Mouse (Mus musculus) liver, embryonic 14.5 days (tissue): ENCODE results near the gene Mvk. TPM values are rescaled to one million over a fixed set of nuclear protein-coding genes. Genes with fewer than 3 reads are reported as not detected.

Source experiments
- ATAC-seq: fragments of 200-750 bp; cut with Nextera tagmentation; 2 replicates; pipeline ENCODE4 v1.8.0; 2017; ENCODE audit warnings: moderate number of reproducible peaks, mild to moderate bottlenecking, moderate library complexity; ENCODE audit not compliant: insufficient read depth
- DNase-seq, 3 experiments: peaks; one replicate each; pipeline ENCODE4 v3.0.0-alpha.2; 2012 to 2013; ENCODE audit warnings: low read depth in 3 of 3, low spot score in 3 of 3
- H3K27ac ChIP-seq: fragments of 300-500 bp; sonication (generic); 2 replicates; pipeline ENCODE4 v1.5.1; 2014; ENCODE audit warnings: moderate library complexity, mild to moderate bottlenecking, control low read depth, inconsistent platforms
- H3K27me3 ChIP-seq: fragments of 300-500 bp; sonication (generic); 2 replicates; pipeline ENCODE4 v1.6.1; 2014; ENCODE audit warnings: mild to moderate bottlenecking, low read length, moderate library complexity; ENCODE audit not compliant: control insufficient read depth, insufficient read depth
- H3K36me3 ChIP-seq: fragments of 300-500 bp; sonication (generic); replicated peaks from 2 replicates; pipeline ENCODE4 v1.6.1; 2014; ENCODE audit warnings: low read depth; ENCODE audit not compliant: control insufficient read depth, insufficient read depth
- H3K4me1 ChIP-seq, 2 experiments: fragments of 200-500 bp in 1 of 2; fragments of 300-500 bp in 1 of 2; sonication (generic) in 1 of 2; replicated peaks; 2 replicates each; pipeline ENCODE4 v1.6.1; 2012 to 2014; ENCODE audit warnings: antibody characterized with exemption in 1 of 2, inconsistent platforms in 1 of 2, low read length in 1 of 2; ENCODE audit not compliant: control insufficient read depth in 2 of 2, insufficient read depth in 2 of 2
- H3K4me2 ChIP-seq: fragments of 300-500 bp; sonication (generic); 2 replicates; pipeline ENCODE4 v1.6.1; 2014; ENCODE audit warnings: low read depth, mild to moderate bottlenecking, control low read depth, moderate library complexity
- H3K4me3 ChIP-seq, 2 experiments: fragments of 200-500 bp in 1 of 2; fragments of 300-500 bp in 1 of 2; sonication (generic) in 1 of 2; 2 replicates each; pipeline ENCODE4 v1.5.1; 2012 to 2014; ENCODE audit warnings: low read depth in 2 of 2, low read length in 2 of 2, mild to moderate bottlenecking in 2 of 2, control low read depth in 1 of 2, inconsistent platforms in 1 of 2, moderate library complexity in 1 of 2; ENCODE audit not compliant: insufficient read depth in 1 of 2
- H3K9ac ChIP-seq: fragments of 300-500 bp; sonication (generic); replicated peaks from 2 replicates; pipeline ENCODE4 v1.6.1; 2014; ENCODE audit warnings: mild to moderate bottlenecking, control low read depth, moderate library complexity
- H3K9me3 ChIP-seq: fragments of 300-500 bp; sonication (generic); 2 replicates; pipeline ENCODE4 v1.6.1; 2016; ENCODE audit warnings: low read length, mixed read lengths; ENCODE audit not compliant: control insufficient read depth
- CTCF ChIP-seq: IDR thresholded peaks from 2 replicates; pipeline ENCODE4 v1.5.1; 2016; ENCODE audit warnings: antibody characterized with exemption, low read depth, control low read depth
- EP300 ChIP-seq: IDR thresholded peaks from 2 replicates; pipeline ENCODE4 v1.6.1; 2016; ENCODE audit warnings: antibody characterized with exemption, low read depth
- WGBS: fragments of 180-500 bp; shearing (Covaris S2); extraction: QIAGEN DNeasy Blood & Tissue Kit; methylation state at CpG from one replicate; pipeline ENCODE4 v1.1.7; 2014; ENCODE audit not compliant: insufficient replicate concordance; 5-methylcytosine and 5-hydroxymethylcytosine counted together
- polyA plus RNA-seq, 2 experiments: library from polyadenylated mRNA; depleted of rRNA in 1 of 2; stranded (reverse) in 1 of 2; unstranded in 1 of 2; fragments of >200 nt; fragmentation: Nextera tagmentation in 1 of 2; extraction: Ambion mirVana in 1 of 2; gene quantifications; 2 replicates each; pipeline versions ENCODE4 v1.2.1 to v1.2.3; 2012 to 2014

The Mvk gene
- polyA plus RNA-seq, 2 experiments = 20.2 to 32.6 TPM

- Histone ChIP-seq H3K4me3 (no peak overlapping the region), H3K36me3 (peaks cover 13% of the 10 kb centered on the region), H3K27me3 (no peaks in the 10 kb centered on the region), H3K4me2 (no peak overlapping the region), H3K9me3 (no peaks in the 10 kb centered on the region), H3K4me1 (no peaks in the 10 kb centered on the region), H3K27ac (no peak overlapping the region), H3K9ac (no peak overlapping the region)
- DNase-seq = no peak
- peak; percentile 64 for TF ChIP-seq CTCF
- no peak for TF ChIP-seq EP300
- 80% methylated on average over 8 of the region's 8 CpGs for WGBS
- ATAC-seq = no peak
Measured at GRCm38 (mm10) chr5:114418541-114418940, 25.5 kb upstream of the Mvk start.

DNA sequence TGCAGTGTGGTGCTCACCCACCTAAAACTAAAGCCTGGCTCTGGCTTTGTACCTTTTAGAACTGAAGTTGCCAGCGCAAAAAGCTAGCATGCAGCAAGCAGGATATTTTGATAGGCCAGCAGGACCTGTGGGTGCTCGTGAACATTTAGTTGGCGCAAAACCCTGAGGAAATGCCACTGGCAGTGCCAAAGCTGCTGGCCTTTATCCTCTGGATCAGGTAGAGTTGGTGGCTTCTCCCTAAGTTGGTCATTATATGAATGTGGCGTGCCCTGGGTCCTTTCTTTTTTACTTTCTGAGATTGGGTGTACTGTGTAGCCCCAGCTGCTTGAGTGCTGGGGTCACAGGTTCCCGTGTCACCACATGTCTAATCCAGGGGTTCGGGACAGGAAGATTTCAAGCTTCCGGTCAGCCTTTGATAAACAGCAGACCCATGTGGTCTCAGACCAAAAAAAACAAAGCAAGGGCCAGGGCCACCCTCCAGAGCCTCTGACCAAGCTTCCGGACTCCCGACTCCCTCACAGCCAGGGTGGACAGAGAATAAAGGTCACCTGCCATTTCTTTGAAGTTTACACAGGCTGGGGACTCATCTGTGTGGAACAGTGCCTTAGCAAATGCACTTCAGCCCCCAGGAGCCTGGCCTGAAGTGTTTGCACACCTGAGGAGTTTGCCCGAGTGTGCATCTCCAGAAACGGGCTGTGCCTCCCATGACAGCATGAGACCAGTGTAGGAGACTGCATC, 22.3 kb upstream of the Mvk start:
- H3K27me3 ChIP-seq = no peaks in the 10 kb centered on the region
- H3K9ac ChIP-seq = no peak overlapping the region
- WGBS = 66% methylated on average over 11 of the region's 11 CpGs
- H3K4me2 ChIP-seq = no peak overlapping the region
- H3K9me3 ChIP-seq = no peaks in the 10 kb centered on the region
- no peak overlapping the region for H3K27ac ChIP-seq
- peak; percentile 19; the same call in 1 of the 2 replicates for ATAC-seq
- H3K36me3 ChIP-seq = peaks cover 3% of the 10 kb centered on the region
- H3K4me3 ChIP-seq = no peak overlapping the region
- TF ChIP-seq CTCF = no peak
- no peak for TF ChIP-seq EP300
- DNase-seq = no peak
- no peaks in the 10 kb centered on the region for H3K4me1 ChIP-seq

DNA sequence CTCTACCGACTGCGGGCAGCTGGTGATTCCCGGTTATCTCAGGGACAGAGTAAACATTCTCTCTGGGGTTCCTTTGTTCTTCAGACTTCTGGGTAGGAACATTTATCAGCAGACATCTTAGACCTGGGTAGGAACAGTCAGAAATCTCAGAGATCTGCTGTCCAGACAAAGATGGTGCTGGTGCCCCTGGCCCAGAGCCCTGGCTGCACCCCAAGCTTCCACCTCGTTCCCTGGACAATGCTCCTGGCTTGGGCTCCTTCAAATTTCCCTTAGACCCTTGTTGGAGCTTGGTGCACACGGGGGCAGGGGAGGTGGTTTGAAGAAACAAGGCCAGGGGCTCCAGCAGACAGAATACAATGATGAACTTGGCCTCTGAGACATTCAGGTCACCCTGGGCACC, 21.5 kb upstream of the Mvk start:
- no peak for DNase-seq
- TF ChIP-seq EP300 = no peak
- no peak for TF ChIP-seq CTCF
- no peaks in the 10 kb centered on the region for H3K4me1 ChIP-seq
- H3K4me3 ChIP-seq = no peak overlapping the region
- WGBS = 34% methylated on average over 5 of the region's 5 CpGs
- no peaks in the 10 kb centered on the region for H3K9me3 ChIP-seq
- no peak for ATAC-seq
- H3K9ac ChIP-seq = no peak overlapping the region
- no peak overlapping the region for H3K27ac ChIP-seq
- peaks cover 2% of the 10 kb centered on the region for H3K36me3 ChIP-seq
- no peak overlapping the region for H3K4me2 ChIP-seq
- H3K27me3 ChIP-seq = no peaks in the 10 kb centered on the region

DNA sequence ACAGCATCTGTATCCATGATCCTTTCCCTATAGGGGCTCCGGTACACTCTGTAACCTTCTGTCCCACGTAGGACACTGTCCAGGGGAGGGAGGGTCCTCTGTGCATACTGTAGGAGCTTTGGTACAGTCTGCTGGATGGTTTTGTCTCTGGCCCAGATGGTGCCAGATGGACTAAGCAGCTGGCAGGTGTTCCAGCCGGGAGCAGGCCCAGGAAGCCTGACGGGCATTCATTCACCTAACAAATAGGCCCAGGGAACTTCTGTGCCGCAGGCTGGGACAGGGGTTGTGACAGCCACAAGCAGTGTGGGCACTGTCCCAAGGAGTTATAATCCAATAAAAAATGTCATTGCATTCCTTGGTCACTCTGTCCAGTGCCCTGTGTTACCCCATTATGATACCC, 20.1 kb upstream of the Mvk start:
- Histone ChIP-seq H3K9me3 (no peaks in the 10 kb centered on the region), H3K4me1 (no peaks in the 10 kb centered on the region), H3K36me3 (peaks cover 2% of the 10 kb centered on the region), H3K27me3 (no peaks in the 10 kb centered on the region), H3K4me3 (no peak overlapping the region), H3K4me2 (no peak overlapping the region), H3K9ac (no peak overlapping the region), H3K27ac (no peak overlapping the region)
- DNase-seq = no peak
- no peak for ATAC-seq
- no peak for TF ChIP-seq CTCF
- TF ChIP-seq EP300 = no peak
- WGBS = 67% methylated on average over 5 of the region's 5 CpGs

- WGBS = 63% methylated on average over 6 of the region's 6 CpGs
- ATAC-seq (no peak), DNase-seq (no peak)
- Histone ChIP-seq H3K9me3 (no peaks in the 10 kb centered on the region), H3K27me3 (no peaks in the 10 kb centered on the region), H3K4me1 (no peaks in the 10 kb centered on the region), H3K9ac (no peak overlapping the region), H3K27ac (no peak overlapping the region), H3K36me3 (no peaks in the 10 kb centered on the region), H3K4me2 (no peak overlapping the region), H3K4me3 (no peak overlapping the region)
- no peak for TF ChIP-seq CTCF
- TF ChIP-seq EP300 = no peak
Measured at GRCm38 (mm10) chr5:114426732-114427131, 17.3 kb upstream of the Mvk start.
